Mouse (Mus musculus) adrenal gland, postnatal 0 days (tissue): ENCODE measurements around the gene She. TPM values are rescaled to one million over a fixed set of nuclear protein-coding genes. Genes with fewer than 3 reads are reported as not detected.

ENCODE experiments used
- polyA plus RNA-seq: library from polyadenylated mRNA; unstranded; fragments of >200 nt; fragmentation: Nextera tagmentation; extraction: Ambion mirVana; gene quantifications from 2 replicates; pipeline ENCODE4 v1.2.1, GENCODE M21; 2015

She gene
- polyA plus RNA-seq = 2.6 and 3.5 TPM in 2 replicates

GRCm38 (mm10) chr3:89830815-89831591 lies at the start of gene She:
Gene She (plus strand): TSS chr3:89831370.

Other genes starting within 250 kb of the She start
- gene Adar, start 116.3 kb upstream of the She start, polyA plus RNA-seq = 6.3 and 8.7 TPM in 2 replicates
- gene Chrnb2, start 66.7 kb upstream of the She start, polyA plus RNA-seq = 2.5 and 3.5 TPM in 2 replicates
- gene Ube2q1, start 57.8 kb upstream of the She start, polyA plus RNA-seq = 8.7 and 12.4 TPM in 2 replicates
- gene Il6ra, start 81.8 kb downstream of the She start, polyA plus RNA-seq = 2.6 and 3.0 TPM in 2 replicates
- 8.0 and 8.3 TPM in 2 replicates for gene Atp8b2, start 132.1 kb downstream of the She start, polyA plus RNA-seq
- 151 TPM in 2 replicates for gene Hax1, start 167.4 kb downstream of the She start, polyA plus RNA-seq
- gene 4933434E20Rik, start 220.3 kb downstream of the She start, polyA plus RNA-seq = 208 and 215 TPM in 2 replicates
- gene Ubap2l, start 221.3 kb downstream of the She start, polyA plus RNA-seq = 96.5 and 132 TPM in 2 replicates
- 203 and 310 TPM in 2 replicates for gene Tpm3, start 241.3 kb downstream of the She start, polyA plus RNA-seq